Mouse (Mus musculus): ENCODE measurements at regions not wholly inside any gene's neighbourhood (a gene's known extent, or its start where the extent isn't known, plus 50 kb on each side); places are given as distances from the start of the nearest gene placed in this dataset.

GRCm38 (mm10) chr16:47081896-47082295, 583.6 kb upstream of the Nectin3 start:
- DNase-seq (ENCODE audit: low spot score in 2 of 2): no peak

DNA sequence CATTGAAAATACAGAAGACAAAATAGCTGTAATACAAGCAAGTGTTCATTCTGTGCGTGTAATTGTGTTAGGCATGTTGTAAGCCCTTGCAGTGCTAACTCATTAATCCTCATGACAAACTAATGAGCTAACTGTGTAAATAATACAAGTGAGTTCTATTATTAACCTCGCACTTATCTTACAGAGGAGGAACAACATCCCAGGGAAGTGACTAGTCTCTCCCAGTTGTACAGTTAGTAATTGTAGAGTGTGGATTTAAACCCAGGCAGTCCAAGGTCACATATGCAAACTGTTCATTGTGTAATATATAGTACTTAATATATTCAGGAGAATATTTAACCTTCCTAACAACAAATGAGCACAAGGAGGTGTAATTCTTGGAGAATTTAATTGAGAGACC, 582.0 kb upstream of the Nectin3 start:
- DNase-seq (ENCODE audit: low spot score in 2 of 2): no peak

DNA sequence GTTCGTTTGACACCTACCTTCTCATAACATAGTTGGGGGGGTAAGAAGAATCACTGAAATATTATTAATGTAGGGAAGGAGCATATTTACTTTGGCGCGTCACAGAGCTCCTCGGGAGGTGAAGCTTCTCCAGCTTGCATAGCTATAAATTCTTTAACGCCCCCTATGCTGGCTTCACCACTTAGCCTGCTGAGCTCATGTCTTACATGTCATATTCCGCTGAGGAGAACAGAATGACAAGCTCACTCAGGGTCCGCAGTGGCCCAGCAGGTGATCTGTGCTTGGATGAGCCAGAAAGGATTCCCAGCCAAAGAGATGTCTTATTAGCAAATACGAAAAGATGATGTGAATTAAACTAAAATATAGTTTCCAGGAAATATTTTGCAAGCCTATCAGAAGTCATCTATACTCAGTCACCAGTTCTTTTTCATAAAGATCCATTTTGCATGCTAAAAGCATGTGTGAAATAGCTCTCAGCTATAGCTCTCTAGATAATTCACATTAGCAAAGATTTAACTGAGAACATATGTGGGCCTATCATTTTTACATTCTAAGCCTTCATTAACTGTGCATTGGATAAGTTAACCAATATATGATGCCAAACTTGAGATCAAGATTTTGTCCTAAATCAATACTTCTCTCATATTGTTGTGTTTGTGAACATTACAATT, 561.1 kb upstream of the Nectin3 start:
- DNase-seq (ENCODE audit: low spot score in 2 of 2): peak in 1 of 2 experiments; percentile 18

- no peak for DNase-seq (ENCODE audit: low spot score in 2 of 2)
These were observed 560.5 kb upstream of the Nectin3 start for GRCm38 (mm10) chr16:47058811-47059210.

GRCm38 (mm10) chr16:47025971-47026370, 527.6 kb upstream of the Nectin3 start:
- DNase-seq (ENCODE audit: low spot score in 2 of 2): peak in 1 of 2 experiments; percentile 32

DNA sequence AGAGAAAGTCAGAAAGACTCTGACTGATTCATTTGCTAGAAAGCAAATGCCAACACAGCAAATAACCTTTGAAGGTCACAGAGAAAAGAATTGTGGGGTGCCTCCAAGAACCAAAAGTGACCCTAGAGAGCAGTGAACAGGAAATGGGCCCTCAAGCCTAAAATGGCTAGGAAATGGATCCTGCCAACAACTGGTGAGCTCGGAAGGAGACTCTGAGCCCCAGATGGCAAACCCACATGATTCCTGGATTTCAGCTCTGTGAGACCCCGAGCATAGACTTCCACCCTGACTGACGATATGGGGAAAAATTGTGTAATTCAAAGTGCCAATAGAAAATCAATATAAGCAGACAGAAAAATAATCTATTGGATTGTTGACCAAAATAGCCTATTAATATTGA, 519.2 kb upstream of the Nectin3 start:
- DNase-seq (ENCODE audit: low spot score in 2 of 2): no peak

- DNase-seq (ENCODE audit: low spot score in 2 of 2): no peak
These were observed 484.7 kb upstream of the Nectin3 start for GRCm38 (mm10) chr16:46982910-46983600.

- DNase-seq (ENCODE audit: low spot score in 2 of 2): no peak
These were observed 484.1 kb upstream of the Nectin3 start for GRCm38 (mm10) chr16:46982272-46982909.

DNA sequence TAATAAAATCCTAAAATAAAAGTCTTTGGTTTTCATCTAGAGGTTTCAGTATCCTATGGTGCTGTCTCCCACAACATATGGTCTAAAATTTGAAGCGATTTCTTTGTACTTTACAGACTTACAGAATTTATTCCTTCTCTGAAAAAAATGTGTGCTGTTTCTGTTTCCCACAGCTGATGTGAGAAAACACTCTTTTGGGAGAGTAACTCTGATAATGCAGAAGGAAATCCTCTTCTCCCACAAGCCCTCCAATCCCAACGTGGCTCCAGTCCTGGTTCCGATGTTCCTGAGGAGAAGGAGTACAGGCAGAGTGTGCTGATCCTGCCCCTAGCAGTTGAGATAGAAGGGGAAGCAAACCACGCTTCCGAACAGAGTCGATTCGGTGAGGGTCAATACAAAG, 467.4 kb upstream of the Nectin3 start:
- peak in 1 of 2 experiments; percentile 19 for DNase-seq (ENCODE audit: low spot score in 2 of 2)

- DNase-seq (ENCODE audit: low spot score in 2 of 2): no peak
These were observed 458.7 kb upstream of the Nectin3 start for GRCm38 (mm10) chr16:46956990-46957389.

DNA sequence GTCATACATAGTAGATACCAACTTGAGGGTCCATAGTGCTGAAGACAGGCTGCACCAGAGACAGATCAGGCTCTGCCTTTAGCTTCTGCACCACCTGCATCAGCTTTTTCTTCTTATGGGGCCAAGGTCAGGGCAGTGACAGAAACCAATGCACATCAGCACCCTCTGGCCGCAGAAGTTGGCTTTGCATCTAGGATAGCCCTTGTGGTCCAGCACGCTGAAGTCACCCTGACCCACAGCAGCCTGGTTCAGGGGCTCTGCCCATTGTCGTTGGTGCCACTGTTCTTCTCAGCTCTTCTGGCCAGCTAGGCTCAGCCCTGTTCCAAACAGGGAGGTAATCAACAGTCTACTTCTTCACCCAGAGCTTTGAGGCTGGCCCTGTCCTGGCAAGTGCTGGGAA, 427.7 kb upstream of the Nectin3 start:
- no peak for DNase-seq (ENCODE audit: low spot score in 2 of 2)

DNA sequence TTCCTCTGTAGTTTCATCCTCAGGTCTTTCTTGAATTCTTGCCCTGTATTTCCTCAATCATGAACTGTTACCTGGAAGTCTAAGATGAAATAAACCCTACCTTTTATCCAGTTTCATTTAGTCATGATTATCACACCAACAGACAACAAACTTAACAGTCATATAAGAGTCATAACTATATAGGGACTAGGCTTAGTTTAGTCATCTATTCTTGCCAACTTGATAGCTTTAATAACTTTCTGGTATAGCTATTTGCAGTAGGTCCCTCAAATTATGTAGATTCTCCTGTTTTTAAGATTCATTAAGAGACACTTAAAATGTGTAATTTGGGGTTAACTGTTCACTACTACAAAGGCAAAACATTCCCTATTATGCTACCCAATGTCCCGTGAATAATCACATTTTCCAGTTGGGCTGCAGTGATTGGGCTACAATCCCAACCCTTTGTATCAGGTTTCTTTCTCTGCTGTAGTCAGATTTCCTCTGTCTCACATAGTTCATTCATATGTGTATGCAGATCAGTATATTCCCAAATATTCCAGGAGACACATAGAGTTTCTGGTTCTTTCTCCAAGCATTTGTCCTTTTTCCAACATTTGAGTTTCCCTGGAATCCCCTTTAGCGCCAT, 396.4 kb upstream of the Nectin3 start:
- DNase-seq (ENCODE audit: low spot score in 2 of 2): no peak

DNA sequence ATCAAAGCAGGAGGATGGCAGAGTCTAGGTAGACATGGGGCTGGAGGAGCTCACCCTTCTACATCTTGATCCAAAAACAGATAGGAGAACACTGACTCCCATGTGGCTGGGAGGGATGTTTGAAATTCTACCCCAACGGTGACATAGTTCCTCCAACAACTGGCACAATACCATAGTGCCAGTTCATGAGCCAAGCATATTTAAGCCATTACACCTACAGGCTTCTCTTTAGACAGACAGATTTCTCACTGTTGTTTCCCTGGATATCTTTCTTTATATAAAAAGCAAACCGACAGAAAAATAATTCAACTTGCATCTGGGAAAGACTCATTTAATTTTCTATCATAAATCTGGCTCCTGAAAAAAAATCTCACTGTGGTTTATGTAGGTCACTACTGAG, 380.4 kb upstream of the Nectin3 start:
- DNase-seq (ENCODE audit: low spot score in 2 of 2): no peak

GRCm38 (mm10) chr16:46863959-46864358, 365.6 kb upstream of the Nectin3 start:
- peak; percentile 20 to 29 for DNase-seq (ENCODE audit: low spot score in 2 of 2)

DNA sequence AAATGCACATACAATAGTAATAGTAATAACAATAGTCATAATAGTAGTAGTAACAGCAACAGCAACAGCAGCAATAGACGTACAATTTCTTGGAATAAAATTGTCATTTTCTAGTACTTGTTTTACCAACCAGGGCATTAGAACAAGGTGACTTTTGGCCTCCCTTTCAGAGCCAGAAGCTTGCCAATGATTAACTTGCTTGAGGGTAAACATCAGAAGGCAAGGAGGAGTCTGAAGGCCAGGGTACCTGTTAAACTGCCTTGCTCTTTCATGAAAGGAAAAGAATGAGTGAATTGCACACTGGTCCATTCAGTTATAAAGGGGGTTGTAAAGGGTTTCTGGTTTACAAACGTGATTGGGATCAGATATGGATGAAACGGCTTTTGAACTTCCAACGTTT, 351.2 kb upstream of the Nectin3 start:
- DNase-seq (ENCODE audit: low spot score in 2 of 2): no peak

DNA sequence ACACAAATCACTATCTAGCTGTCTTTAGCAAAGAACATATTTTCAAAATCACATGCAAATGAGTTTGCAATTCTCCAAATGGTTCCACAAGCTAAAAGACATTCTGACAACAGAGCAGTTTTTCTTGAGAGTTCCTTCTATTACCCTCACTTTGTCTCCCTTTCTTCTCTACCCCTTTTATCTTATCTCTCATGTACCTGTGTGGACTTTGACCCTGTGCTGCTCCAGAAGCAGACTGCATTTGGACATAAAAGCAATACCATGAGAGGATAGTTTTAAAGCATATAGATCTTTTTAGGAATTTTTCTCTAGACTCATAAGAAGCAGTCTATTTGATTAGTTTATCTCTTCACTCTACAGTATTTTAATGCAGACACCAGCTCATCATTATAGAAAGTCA, 350.4 kb upstream of the Nectin3 start:
- no peak for DNase-seq (ENCODE audit: low spot score in 2 of 2)

DNA sequence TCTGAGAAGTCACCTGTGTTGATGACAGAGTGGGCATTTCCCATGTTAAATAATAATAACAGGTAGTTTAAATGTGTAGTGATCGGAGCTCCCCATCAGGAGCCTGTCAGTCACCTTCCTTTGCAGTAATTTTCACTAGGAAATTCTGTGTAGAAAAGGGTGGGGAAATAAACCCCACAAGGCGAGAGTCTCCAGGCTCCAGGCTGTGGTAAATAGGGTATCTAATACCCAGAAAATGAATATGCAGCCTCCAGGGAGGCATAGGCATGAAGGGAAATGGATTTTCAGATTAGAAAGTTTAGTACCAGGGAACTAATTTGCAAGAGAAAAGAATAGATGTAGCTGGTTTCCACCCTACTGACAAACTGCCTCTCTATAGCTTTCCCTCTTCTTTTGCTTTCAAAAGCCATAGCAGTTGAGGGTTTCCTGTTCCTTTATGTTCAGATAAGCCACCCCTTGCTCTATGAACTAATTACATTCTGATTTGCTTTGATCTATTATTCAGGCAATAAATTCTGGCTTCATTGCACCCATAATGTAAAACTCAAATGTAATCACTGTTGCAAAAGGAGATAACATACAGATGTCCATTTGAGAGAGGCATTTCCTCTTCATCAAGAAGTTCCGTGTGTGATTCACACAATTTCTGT, 349.5 kb upstream of the Nectin3 start:
- DNase-seq (ENCODE audit: low spot score in 2 of 2): no peak

GRCm38 (mm10) chr16:46841179-46841578, 342.9 kb upstream of the Nectin3 start:
- no peak for DNase-seq (ENCODE audit: low spot score in 2 of 2)

GRCm38 (mm10) chr16:46840764-46841163, 342.4 kb upstream of the Nectin3 start:
- no peak for DNase-seq (ENCODE audit: low spot score in 2 of 2)

DNA sequence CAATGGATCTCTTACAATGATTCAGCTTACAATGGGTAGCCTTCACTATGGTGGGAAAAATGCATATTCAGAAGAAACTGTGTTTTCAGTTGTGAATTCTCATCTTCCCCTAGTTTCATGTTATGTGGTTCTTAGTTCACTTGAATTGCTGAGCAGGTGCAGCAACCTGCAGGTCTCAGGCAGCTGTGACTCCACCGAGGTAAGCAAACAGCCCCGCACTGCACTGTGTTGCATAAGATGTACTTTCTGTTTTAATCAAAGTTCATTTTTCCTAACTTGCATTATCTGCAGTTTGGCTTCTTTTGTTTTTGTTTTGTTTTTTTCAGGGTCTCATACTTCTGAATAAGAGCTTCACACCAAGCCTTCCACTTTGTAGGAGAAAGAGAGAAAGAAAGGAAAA, 326.8 kb upstream of the Nectin3 start:
- DNase-seq (ENCODE audit: low spot score in 2 of 2): no peak

GRCm38 (mm10) chr16:46822753-46823152, 324.4 kb upstream of the Nectin3 start:
- DNase-seq (ENCODE audit: low spot score in 2 of 2): no peak

DNA sequence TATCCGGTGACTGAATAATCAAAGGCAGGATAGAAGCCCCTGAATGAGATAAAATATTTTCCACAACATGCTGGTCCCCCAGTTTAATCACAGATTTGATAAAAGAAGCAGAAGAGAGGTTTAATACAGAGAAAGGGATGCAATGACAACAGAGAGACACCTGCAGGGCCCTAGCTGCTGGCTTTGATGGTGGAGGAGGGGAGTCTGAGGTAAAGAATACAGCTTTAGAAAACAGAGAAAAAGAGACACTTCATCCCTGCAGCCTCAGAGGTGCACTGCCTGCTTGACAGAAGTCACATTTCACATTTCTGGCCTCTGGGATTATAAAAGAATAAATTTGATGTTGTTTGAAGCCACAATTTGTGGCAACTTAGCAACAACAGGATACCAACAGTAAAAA, 319.9 kb upstream of the Nectin3 start:
- no peak for DNase-seq (ENCODE audit: low spot score in 2 of 2)

Measured in right cerebral cortex, postnatal 10 days (tissue).